ENCODE assay signal across 22 mouse cellular contexts in the genomic region with DNA sequence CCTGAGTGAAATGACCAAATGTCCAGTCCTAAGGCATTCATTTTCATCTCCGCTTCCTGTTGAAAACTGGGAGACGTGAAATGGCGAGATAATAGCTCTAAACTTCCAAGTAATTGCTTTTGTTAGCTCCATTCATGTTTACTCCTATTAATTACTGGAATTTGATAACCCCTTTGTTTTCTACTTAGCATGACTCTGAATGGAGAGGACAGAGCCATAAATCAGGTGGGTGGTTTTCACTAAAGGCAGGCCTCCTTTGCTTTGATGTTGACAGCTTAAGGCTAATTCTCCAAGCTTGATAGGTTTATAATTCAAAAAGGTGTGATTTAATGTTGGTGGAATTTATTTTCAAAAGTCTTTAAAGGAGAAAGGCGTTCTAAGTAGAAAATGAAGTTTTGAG.
DNase-seq lines count a peak whose midpoint lies in the region; ATAC-seq and TF ChIP-seq lines count a peak whose summit lies in the region.
"Had no signal": no experiment of that assay in that cellular context is flagged by ENCODE, and none has a peak within 500 bp of the region (broad histone marks: within the 10 kb centered on the region; RNA-seq: fewer than 3 reads in every experiment).

No protein-coding gene starts in this region.

- no peaks in the 10 kb centered on the region for H3K36me3 ChIP-seq in kidney, postnatal 0 days (ENCODE audit: insufficient read depth, low read length)
- H3K36me3 ChIP-seq: embryonic facial prominence, embryonic 13.5 days; embryonic facial prominence, embryonic 15.5 days; forebrain, embryonic 12.5 days had no signal

- 31% methylated on average over 4 of the region's 4 CpGs for WGBS in kidney, postnatal 0 days

- no peaks in the 10 kb centered on the region for H3K9me3 ChIP-seq in kidney, postnatal 0 days (replicated peaks; ENCODE audit: low read length)
- H3K9me3 ChIP-seq: embryonic facial prominence, embryonic 13.5 days; embryonic facial prominence, embryonic 15.5 days; forebrain, embryonic 10.5 days; forebrain, embryonic 12.5 days had no signal

- peak; percentile 69 for DNase-seq in kidney, postnatal 0 days (ENCODE audit: low spot score)
- no peak for DNase-seq in kidney, adult 11 months
- peak; percentile 56 for DNase-seq in Muller cell, postnatal 12 days (ENCODE audit: inconsistent ontology term)
- peak; percentile 48 for DNase-seq in mesoderm, embryonic 11.5 days (ENCODE audit: low read depth, low spot score)
- no peak for DNase-seq in thymus, postnatal 25 days
- DNase-seq: adrenal gland, adult 8-10 months; adrenal gland, postnatal 14 days; adrenal gland, postnatal 36 days; cerebellum, adult 11-12 months; cerebellum, adult 2 months; cerebellum, adult 9-11 months; cerebellum, postnatal 14 days; cerebellum, postnatal 36 days; embryo, embryonic 11 days had no signal

- H3K4me3 ChIP-seq in kidney, postnatal 0 days (replicated peaks; ENCODE audit: low read depth, low read length): no peak overlapping the region
- H3K4me3 ChIP-seq: embryonic facial prominence, embryonic 13.5 days; embryonic facial prominence, embryonic 15.5 days; erythroblast, embryonic 14.5 days; forebrain, embryonic 10.5 days; forebrain, embryonic 12.5 days had no signal

- H3K4me1 ChIP-seq in kidney, postnatal 0 days (replicated peaks; ENCODE audit: insufficient read depth, low read length): no peaks in the 10 kb centered on the region

- H3K9ac ChIP-seq in kidney, postnatal 0 days (ENCODE audit: low read depth, low read length): no peak overlapping the region
- H3K9ac ChIP-seq: embryonic facial prominence, embryonic 13.5 days; embryonic facial prominence, embryonic 15.5 days; forebrain, embryonic 12.5 days had no signal

- no peak for ATAC-seq in kidney, postnatal 0 days (replicated peaks; ENCODE audit: low FRiP score, low read depth)
- ATAC-seq: activated CD4-positive, CD25-positive, alpha-beta regulatory T cell, adult 4 months; forebrain, embryonic 14.5 days; Patski had no signal

- TF ChIP-seq CTCF in kidney, postnatal 0 days (IDR thresholded peaks at IDR 0.05; ENCODE audit: low read depth): no peak

- no peak overlapping the region for H3K4me2 ChIP-seq in kidney, postnatal 0 days (ENCODE audit: low read length)
- H3K4me2 ChIP-seq: embryonic facial prominence, embryonic 13.5 days; embryonic facial prominence, embryonic 15.5 days; forebrain, embryonic 12.5 days had no signal

- H3K27me3 ChIP-seq in kidney, postnatal 0 days (ENCODE audit: insufficient read depth, low read length): no peaks in the 10 kb centered on the region
- H3K27me3 ChIP-seq: embryonic facial prominence, embryonic 13.5 days; forebrain, embryonic 12.5 days; Patski had no signal

- H3K27ac ChIP-seq in kidney, postnatal 0 days: no peak overlapping the region
- H3K27ac ChIP-seq: embryonic facial prominence, embryonic 13.5 days; embryonic facial prominence, embryonic 15.5 days; forebrain, embryonic 10.5 days; forebrain, embryonic 12.5 days had no signal

Comparison
In these comparisons a context has a peak if more than half of its experiments do, and no peak if none do; other contexts are left out.
1. DNase-seq: peak in kidney, postnatal 0 days (single experiment), Muller cell, postnatal 12 days (single experiment) and mesoderm, embryonic 11.5 days (single experiment); none in kidney, adult 11 months (single experiment) and thymus, postnatal 25 days (single experiment).